Mouse (Mus musculus) G1E-ER4 (cell line): Measurements from ENCODE around the gene Bbs9. TPM values are rescaled to one million over a fixed set of nuclear protein-coding genes. Genes with fewer than 3 reads are reported as not detected.
"Not testable (repeated sequence)": the region's sequence is repeated elsewhere in the genome, so short reads cannot be mapped to it uniquely, and the experiment has no call there.

Source experiments
- GATA1 ChIP-seq: IDR thresholded peaks from one replicate; pipeline ENCODE4 v1.8.0; 2012; ENCODE audit warnings: low read length, inconsistent platforms
- polyA plus RNA-seq: library from polyadenylated mRNA; stranded (reverse); fragments of >175 nt; gene quantifications from 2 replicates; pipeline ENCODE4 v1.2.3, GENCODE M21; 2012

The Bbs9 gene
- 0.65 and 1.7 TPM in 2 replicates for polyA plus RNA-seq

GRCm38 (mm10) chr9:22475424-22475868 lies at the start of gene Bbs9:
TSS of gene Bbs9 (plus strand) at chr9:22475715.
- no peak for TF ChIP-seq GATA1

- no peak for TF ChIP-seq GATA1
These were observed 47.4 kb upstream of the Bbs9 start for GRCm38 (mm10) chr9:22428028-22428665.

- TF ChIP-seq GATA1 = no peak
These were observed 46.7 kb upstream of the Bbs9 start for GRCm38 (mm10) chr9:22428666-22429410.

- no peak for TF ChIP-seq GATA1
These were observed 45.8 kb upstream of the Bbs9 start for GRCm38 (mm10) chr9:22429533-22430241.

GRCm38 (mm10) chr9:22430315-22430840 lies 45.1 kb upstream of the Bbs9 start:
- TF ChIP-seq GATA1 = no peak

GRCm38 (mm10) chr9:22433221-22433620 lies 42.3 kb upstream of the Bbs9 start:
- no peak for TF ChIP-seq GATA1

- TF ChIP-seq GATA1 = no peak
These were observed 41.4 kb upstream of the Bbs9 start for GRCm38 (mm10) chr9:22434101-22434500.

GRCm38 (mm10) chr9:22438826-22439225 lies 36.7 kb upstream of the Bbs9 start:
- no peak for TF ChIP-seq GATA1

GRCm38 (mm10) chr9:22443157-22443556 lies 32.4 kb upstream of the Bbs9 start:
- TF ChIP-seq GATA1 = no peak

- TF ChIP-seq GATA1 = no peak
These were observed 30.4 kb upstream of the Bbs9 start for GRCm38 (mm10) chr9:22445123-22445522.

- TF ChIP-seq GATA1 = no peak
These were observed 28.3 kb upstream of the Bbs9 start for GRCm38 (mm10) chr9:22447213-22447612.

GRCm38 (mm10) chr9:22448420-22448819 lies 27.1 kb upstream of the Bbs9 start:
- TF ChIP-seq GATA1 = no peak

- TF ChIP-seq GATA1 = no peak
These were observed 26.3 kb upstream of the Bbs9 start for GRCm38 (mm10) chr9:22449209-22449608.

- no peak for TF ChIP-seq GATA1
These were observed 22.8 kb upstream of the Bbs9 start for GRCm38 (mm10) chr9:22452697-22453096.

- TF ChIP-seq GATA1 = peak; percentile 66
These were observed 22.0 kb upstream of the Bbs9 start for GRCm38 (mm10) chr9:22453501-22453924.

GRCm38 (mm10) chr9:22453990-22454389 lies 21.5 kb upstream of the Bbs9 start, which contains the start of gene Gm17545:
TSS of gene Gm17545 (plus strand) at chr9:22454290.
- not testable (repeated sequence) for TF ChIP-seq GATA1
